Mouse (Mus musculus): Measurements from ENCODE around the gene Dcbld1. TPM values are rescaled to one million over a fixed set of nuclear protein-coding genes. Genes with fewer than 3 reads are reported as not detected.
"Not testable (repeated sequence)": the region's sequence is repeated elsewhere in the genome, so short reads cannot be mapped to it uniquely, and the experiment has no call there.

The Dcbld1 gene
- polyA plus RNA-seq, 1 experiment = not detected

DNA sequence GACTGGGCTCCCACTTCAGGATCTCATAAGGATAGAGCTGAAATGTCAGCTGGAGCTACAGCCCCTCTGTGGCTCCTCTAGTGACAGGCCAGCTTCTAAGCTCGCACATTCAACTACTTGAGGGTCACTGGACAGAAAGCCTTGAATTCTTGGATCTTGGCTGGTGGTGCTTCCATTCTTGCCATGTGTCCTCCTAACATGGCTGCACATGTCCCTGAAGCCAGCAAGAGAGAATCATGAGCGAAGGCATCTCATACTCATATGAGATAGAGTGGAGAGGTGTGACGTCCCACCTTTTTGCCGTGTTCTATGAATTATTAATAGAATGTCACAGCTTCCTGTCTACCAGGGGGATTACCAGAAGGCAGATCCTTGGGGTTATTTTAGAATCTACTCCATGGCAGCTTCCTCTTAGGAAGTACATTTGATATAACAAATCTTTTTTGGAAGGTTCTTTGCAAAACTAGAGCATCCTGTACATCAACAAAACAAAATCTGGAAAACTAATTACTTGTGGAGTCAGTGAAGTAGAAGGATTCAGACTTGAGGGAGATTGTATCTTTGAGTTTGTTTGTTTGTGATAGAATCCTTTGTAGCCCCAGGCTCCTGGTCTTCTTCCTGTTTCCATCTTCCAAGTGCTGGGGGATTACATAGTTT, 60.6 kb downstream of the Dcbld1 start:
- H3K27ac ChIP-seq (ENCODE audit: insufficient read depth, low read depth, low read length) = no peak overlapping the region
- no peak overlapping the region for H3K4me3 ChIP-seq (ENCODE audit: insufficient read depth, low read length)
- H3K4me1 ChIP-seq (ENCODE audit: control insufficient read depth, insufficient read depth, low read length) = no peaks in the 10 kb centered on the region
- TF ChIP-seq CTCF (IDR thresholded peaks at IDR 0.05; ENCODE audit: low read depth, low read length) (no peak), POLR2A (IDR thresholded peaks at IDR 0.05; ENCODE audit: borderline replicate concordance, low read depth, low read length) (no peak)

DNA sequence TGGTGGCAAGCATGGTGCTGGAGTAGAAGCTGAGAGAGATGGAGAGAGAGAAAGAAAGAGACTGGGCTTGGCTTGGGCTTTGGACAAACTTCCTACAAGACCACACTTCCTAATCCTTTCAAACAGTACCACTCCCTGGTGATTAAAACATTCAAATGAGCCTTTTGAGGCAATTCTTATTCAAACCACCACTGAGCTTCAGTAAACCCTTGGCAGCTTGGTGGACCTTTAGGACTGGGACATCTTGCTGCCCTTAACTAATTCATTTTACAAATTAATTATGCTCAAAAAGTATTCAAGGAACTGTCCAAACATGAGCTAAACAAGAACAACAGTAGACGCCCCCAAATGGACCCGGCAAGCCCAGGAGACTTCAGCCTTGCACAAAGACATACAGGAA, 62.5 kb downstream of the Dcbld1 start:
- H3K4me1 ChIP-seq (ENCODE audit: control insufficient read depth, insufficient read depth, low read length) = no peaks in the 10 kb centered on the region
- TF ChIP-seq CTCF (IDR thresholded peaks at IDR 0.05; ENCODE audit: low read depth, low read length) (no peak), POLR2A (IDR thresholded peaks at IDR 0.05; ENCODE audit: borderline replicate concordance, low read depth, low read length) (no peak)
- no peak overlapping the region for H3K27ac ChIP-seq (ENCODE audit: insufficient read depth, low read depth, low read length)
- H3K4me3 ChIP-seq (ENCODE audit: insufficient read depth, low read length) = no peak overlapping the region

GRCm38 (mm10) chr10:52298568-52298967, 65.1 kb downstream of the Dcbld1 start:
- not testable (repeated sequence) for H3K27ac ChIP-seq (ENCODE audit: insufficient read depth, low read depth, low read length); H3K4me1 ChIP-seq (ENCODE audit: control insufficient read depth, insufficient read depth, low read length); H3K4me3 ChIP-seq (ENCODE audit: insufficient read depth, low read length)

DNA sequence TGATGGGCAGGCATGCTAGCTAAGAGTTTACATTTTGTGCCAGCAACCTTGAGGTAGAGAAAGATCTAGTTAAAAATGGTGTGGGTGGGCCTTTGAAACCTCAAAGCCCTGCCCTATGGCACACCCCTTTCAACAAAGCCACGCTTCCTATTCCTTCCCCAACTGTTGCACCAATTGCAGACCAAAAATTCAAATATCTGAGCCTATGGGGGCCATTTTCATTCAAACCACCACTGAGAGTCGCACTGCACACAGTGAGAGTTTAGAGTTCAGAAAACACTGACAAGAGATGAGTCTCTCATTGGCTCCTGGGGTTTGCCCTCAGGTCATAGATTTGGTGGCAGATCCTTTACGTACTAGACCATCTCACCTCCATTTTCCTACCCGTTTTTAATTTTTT, 68.3 kb downstream of the Dcbld1 start:
- no peak overlapping the region for H3K4me3 ChIP-seq (ENCODE audit: insufficient read depth, low read length)
- H3K27ac ChIP-seq (ENCODE audit: insufficient read depth, low read depth, low read length) = no peak overlapping the region
- no peak for TF ChIP-seq POLR2A (IDR thresholded peaks at IDR 0.05; ENCODE audit: borderline replicate concordance, low read depth, low read length)
- TF ChIP-seq CTCF (IDR thresholded peaks at IDR 0.05; ENCODE audit: low read depth, low read length) = no peak
- H3K4me1 ChIP-seq (ENCODE audit: control insufficient read depth, insufficient read depth, low read length) = no peaks in the 10 kb centered on the region

DNA sequence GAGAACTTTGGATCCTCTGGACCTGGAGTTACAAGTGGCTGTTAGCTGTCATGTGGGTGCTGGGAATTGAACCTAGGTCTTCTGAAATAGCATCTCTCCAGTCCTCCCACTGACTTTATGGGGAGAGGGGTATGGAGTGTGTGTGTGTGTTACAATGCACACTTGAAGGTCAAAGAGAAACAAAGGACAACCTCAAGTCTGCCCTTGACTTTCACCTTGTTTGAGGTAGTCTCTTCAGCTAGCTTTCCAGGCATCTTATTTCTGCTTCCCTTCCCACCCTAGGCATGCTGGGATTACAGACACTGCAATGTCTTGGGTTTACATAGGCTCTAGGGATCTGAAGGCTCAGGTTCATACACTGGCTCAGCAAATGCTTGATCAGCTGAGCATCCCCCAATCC, 68.9 kb downstream of the Dcbld1 start:
- H3K4me1 ChIP-seq (ENCODE audit: control insufficient read depth, insufficient read depth, low read length) = no peaks in the 10 kb centered on the region

DNA sequence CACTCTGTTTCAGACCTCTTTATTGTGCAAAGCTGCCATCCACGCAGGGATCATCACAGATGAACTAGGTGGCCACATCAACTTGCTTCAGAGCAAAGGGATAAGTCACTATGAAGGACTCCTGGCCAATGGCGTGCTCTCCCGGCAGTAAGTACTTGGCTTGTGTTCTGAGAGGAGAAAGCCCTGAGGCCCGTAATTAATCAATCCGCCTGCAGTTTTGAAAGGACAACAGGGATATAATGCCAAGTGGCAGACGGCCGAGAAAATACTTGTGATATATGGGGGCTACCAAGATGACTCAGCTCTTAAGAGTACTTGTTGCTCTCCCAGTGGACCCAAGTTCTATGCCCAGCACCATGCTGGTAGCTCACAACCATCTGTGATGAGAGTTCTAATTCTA, 71.2 kb downstream of the Dcbld1 start:
- no peaks in the 10 kb centered on the region for H3K4me1 ChIP-seq (ENCODE audit: control insufficient read depth, insufficient read depth, low read length)
- no peak overlapping the region for H3K27ac ChIP-seq (ENCODE audit: insufficient read depth, low read depth, low read length)
- no peak overlapping the region for H3K4me3 ChIP-seq (ENCODE audit: insufficient read depth, low read length)
- TF ChIP-seq CTCF (IDR thresholded peaks at IDR 0.05; ENCODE audit: low read depth, low read length) (no peak), POLR2A (IDR thresholded peaks at IDR 0.05; ENCODE audit: borderline replicate concordance, low read depth, low read length) (no peak)

More for the DNA sequence above, 68.9 kb downstream of the Dcbld1 start:
- Histone ChIP-seq H3K4me3 (ENCODE audit: insufficient read depth, low read length) (no peak overlapping the region), H3K27ac (ENCODE audit: insufficient read depth, low read depth, low read length) (no peak overlapping the region)
- no peak for TF ChIP-seq CTCF (IDR thresholded peaks at IDR 0.05; ENCODE audit: low read depth, low read length)
- no peak for TF ChIP-seq POLR2A (IDR thresholded peaks at IDR 0.05; ENCODE audit: borderline replicate concordance, low read depth, low read length)

DNA sequence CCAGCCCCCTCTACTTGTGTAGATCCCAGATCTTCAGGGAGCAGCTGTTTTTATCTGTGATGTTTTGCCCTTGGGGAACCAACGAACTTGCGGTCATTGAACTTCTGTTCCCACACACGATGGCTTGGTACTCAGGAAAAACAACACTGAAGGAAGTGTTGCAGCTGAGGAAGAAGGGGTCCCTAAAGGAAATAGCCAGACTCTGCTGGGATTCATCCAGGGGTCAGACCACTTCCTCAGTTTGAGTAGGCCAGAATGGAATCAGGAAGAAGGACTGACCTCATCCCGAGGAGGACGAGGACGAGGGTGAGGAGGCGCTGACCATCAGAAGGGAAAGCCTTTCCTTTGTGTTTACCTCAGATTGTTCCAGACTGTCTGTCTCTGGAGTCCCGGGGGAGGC, 75.8 kb downstream of the Dcbld1 start:
- TF ChIP-seq CTCF (IDR thresholded peaks at IDR 0.05; ENCODE audit: low read depth, low read length) = no peak
- no peak for TF ChIP-seq POLR2A (IDR thresholded peaks at IDR 0.05; ENCODE audit: borderline replicate concordance, low read depth, low read length)
- H3K4me1 ChIP-seq (ENCODE audit: control insufficient read depth, insufficient read depth, low read length) = no peaks in the 10 kb centered on the region
- no peak overlapping the region for H3K4me3 ChIP-seq (ENCODE audit: insufficient read depth, low read length)
- no peak overlapping the region for H3K27ac ChIP-seq (ENCODE audit: insufficient read depth, low read depth, low read length)

GRCm38 (mm10) chr10:52319506-52320286, 86.3 kb downstream of the Dcbld1 start:
- H3K4me1 ChIP-seq (ENCODE audit: control insufficient read depth, insufficient read depth, low read length) = no peaks in the 10 kb centered on the region
- H3K4me3 ChIP-seq (ENCODE audit: insufficient read depth, low read length) = no peak overlapping the region
- TF ChIP-seq POLR2A (IDR thresholded peaks at IDR 0.05; ENCODE audit: borderline replicate concordance, low read depth, low read length) = no peak
- TF ChIP-seq CTCF (IDR thresholded peaks at IDR 0.05; ENCODE audit: low read depth, low read length) = no peak
- H3K27ac ChIP-seq (ENCODE audit: insufficient read depth, low read depth, low read length) = no peak overlapping the region

DNA sequence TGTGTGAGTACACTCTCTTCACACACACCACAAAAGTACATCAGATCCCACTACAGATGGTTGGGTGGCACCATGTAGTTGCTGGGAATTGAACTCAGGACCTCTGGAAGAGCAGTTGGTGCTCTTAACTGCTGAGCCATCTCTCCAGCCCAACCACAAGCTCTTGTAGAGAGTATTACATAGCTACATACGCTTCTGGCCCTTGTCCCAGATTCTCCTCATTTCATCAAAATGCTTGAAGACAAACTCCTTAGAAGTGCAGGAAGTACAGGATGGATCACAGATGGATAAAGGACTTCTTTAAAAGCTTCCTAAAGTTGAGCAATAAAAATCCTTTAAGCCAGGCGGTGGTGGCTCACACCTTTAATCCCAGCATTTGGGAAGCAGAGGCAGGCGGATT, 88.5 kb downstream of the Dcbld1 start:
- Histone ChIP-seq H3K4me1 (ENCODE audit: control insufficient read depth, insufficient read depth, low read length) (no peaks in the 10 kb centered on the region), H3K4me3 (ENCODE audit: insufficient read depth, low read length) (no peak overlapping the region), H3K27ac (ENCODE audit: insufficient read depth, low read depth, low read length) (no peak overlapping the region)
- TF ChIP-seq POLR2A (IDR thresholded peaks at IDR 0.05; ENCODE audit: borderline replicate concordance, low read depth, low read length) (no peak), CTCF (IDR thresholded peaks at IDR 0.05; ENCODE audit: low read depth, low read length) (no peak)

- no peak overlapping the region for H3K27ac ChIP-seq (ENCODE audit: insufficient read depth, low read depth, low read length)
- no peak for TF ChIP-seq POLR2A (IDR thresholded peaks at IDR 0.05; ENCODE audit: borderline replicate concordance, low read depth, low read length)
- no peak overlapping the region for H3K4me3 ChIP-seq (ENCODE audit: insufficient read depth, low read length)
- H3K4me1 ChIP-seq (ENCODE audit: control insufficient read depth, insufficient read depth, low read length) = no peaks in the 10 kb centered on the region
Measured at GRCm38 (mm10) chr10:52331007-52331406, 97.6 kb downstream of the Dcbld1 start.

GRCm38 (mm10) chr10:52343324-52343723, 109.9 kb downstream of the Dcbld1 start:
- not testable (repeated sequence) for H3K4me1 ChIP-seq (ENCODE audit: control insufficient read depth, insufficient read depth, low read length); H3K4me3 ChIP-seq (ENCODE audit: insufficient read depth, low read length); H3K27ac ChIP-seq (ENCODE audit: insufficient read depth, low read depth, low read length)

All from bone marrow macrophage, adult 2 months (primary cell).